Mouse (Mus musculus) liver, adult 2 months (tissue): ENCODE measurements around the gene Leng1.

Experiments
- CTCF ChIP-seq: fragments of 200-500 bp; IDR thresholded peaks from 2 replicates; pipeline ENCODE4 v1.5.1; 2011; ENCODE audit warnings: low read depth, low read length, control low read depth
- POLR2A ChIP-seq: fragments of 200-500 bp; IDR thresholded peaks from 2 replicates; pipeline ENCODE4 v1.6.1; 2011; ENCODE audit warnings: low read length, control low read depth; ENCODE audit not compliant: insufficient read depth; ENCODE audit errors: extremely low read depth

GRCm38 (mm10) chr7:3646641-3647040 is 19.0 kb downstream of the Leng1 start:
- TF ChIP-seq POLR2A (no peak), CTCF (no peak)
